Mouse (Mus musculus): ENCODE results near the gene Pqlc2. TPM values are rescaled to one million over a fixed set of nuclear protein-coding genes. Genes with fewer than 3 reads are reported as not detected.

Gene Pqlc2
- polyA plus RNA-seq, 1 experiment from 2014 or later = 11.4 TPM

DNA sequence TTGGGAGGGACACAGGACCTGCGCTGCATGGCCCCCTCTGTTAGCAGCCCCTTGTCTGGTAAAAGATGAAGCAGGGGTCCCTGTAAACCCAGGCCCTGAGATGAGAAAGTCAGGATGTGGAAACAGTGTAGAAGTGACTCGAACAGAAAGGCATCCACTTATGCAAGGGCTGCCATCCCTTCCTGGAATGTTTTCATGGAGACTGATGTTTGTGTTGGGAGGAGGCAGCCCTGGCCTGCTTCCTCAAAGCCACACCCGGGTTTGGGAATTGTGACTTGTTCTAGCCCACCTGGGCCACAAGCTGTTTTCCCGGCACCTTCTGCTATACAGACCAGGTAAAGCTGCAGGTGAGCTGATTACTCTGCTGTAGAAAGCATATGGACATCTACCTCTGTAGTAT, 54.4 kb downstream of the Pqlc2 start:
- no peaks in the 10 kb centered on the region for H3K27me3 ChIP-seq (ENCODE audit: control insufficient read depth, insufficient read depth, low read length)
- H3K9ac ChIP-seq (ENCODE audit: low read length) = no peak overlapping the region
- DNase-seq (ENCODE audit: low spot score) (no peak), ATAC-seq (replicated peaks; ENCODE audit: low FRiP score) (no peak)
- peaks cover 2% of the 10 kb centered on the region; the same call in 1 of the 2 replicates for H3K4me1 ChIP-seq (replicated peaks; ENCODE audit: control insufficient read depth, insufficient read depth, low read length)
- no peak overlapping the region for H3K27ac ChIP-seq (ENCODE audit: low read depth, low read length)
- H3K4me2 ChIP-seq (ENCODE audit: low read depth, low read length, severe bottlenecking) = no peak overlapping the region
- no peaks in the 10 kb centered on the region for H3K9me3 ChIP-seq (ENCODE audit: control insufficient read depth, low read length)
- no peak overlapping the region for H3K4me3 ChIP-seq (ENCODE audit: low read depth, low read length)
- WGBS = 92% methylated on average over 4 of the region's 4 CpGs
- no peaks in the 10 kb centered on the region for H3K36me3 ChIP-seq (ENCODE audit: control insufficient read depth, insufficient read depth, low read length)

DNA sequence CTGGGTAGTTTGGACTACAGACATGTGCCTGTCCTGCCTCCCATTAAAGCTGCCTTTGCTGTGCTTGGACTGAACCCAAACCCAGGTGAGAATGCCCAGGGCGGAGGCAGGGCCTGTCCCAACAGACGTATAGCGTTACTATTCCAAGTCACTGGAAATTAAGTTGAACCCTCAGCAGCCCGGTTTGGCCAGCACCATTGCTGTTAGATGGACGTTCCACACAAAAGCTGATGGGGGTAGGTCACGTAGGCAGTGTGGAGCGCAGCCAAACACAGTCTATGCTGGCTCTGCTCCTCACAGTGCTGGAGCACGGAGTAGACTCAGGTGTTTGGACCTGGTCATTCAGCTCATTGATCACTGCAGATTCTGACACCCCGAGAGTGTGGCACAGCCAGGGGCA, 57.3 kb downstream of the Pqlc2 start:
- Histone ChIP-seq H3K27ac (ENCODE audit: low read depth, low read length) (no peak overlapping the region), H3K4me1 (replicated peaks; ENCODE audit: control insufficient read depth, insufficient read depth, low read length) (peaks cover 4% of the 10 kb centered on the region; the same call in 1 of the 2 replicates), H3K4me2 (ENCODE audit: low read depth, low read length, severe bottlenecking) (no peak overlapping the region), H3K4me3 (ENCODE audit: low read depth, low read length) (no peak overlapping the region), H3K9me3 (ENCODE audit: control insufficient read depth, low read length) (no peaks in the 10 kb centered on the region), H3K27me3 (ENCODE audit: control insufficient read depth, insufficient read depth, low read length) (no peaks in the 10 kb centered on the region), H3K9ac (ENCODE audit: low read length) (no peak overlapping the region), H3K36me3 (ENCODE audit: control insufficient read depth, insufficient read depth, low read length) (no peaks in the 10 kb centered on the region)
- 88% methylated on average over 9 of the region's 9 CpGs for WGBS
- DNase-seq (ENCODE audit: low spot score) (no peak), ATAC-seq (replicated peaks; ENCODE audit: low FRiP score) (no peak)

GRCm38 (mm10) chr4:139252051-139252760, 58.3 kb downstream of the Pqlc2 start:
- ATAC-seq (replicated peaks; ENCODE audit: low FRiP score) (0 out of 2 replicates have a peak, but pooled peaks have one; percentile 7), DNase-seq (ENCODE audit: low spot score) (peak; percentile 86)
- Histone ChIP-seq H3K27ac (ENCODE audit: low read depth, low read length) (no peak overlapping the region), H3K4me3 (ENCODE audit: low read depth, low read length) (no peak overlapping the region), H3K27me3 (ENCODE audit: control insufficient read depth, insufficient read depth, low read length) (no peaks in the 10 kb centered on the region), H3K4me1 (replicated peaks; ENCODE audit: control insufficient read depth, insufficient read depth, low read length) (peaks cover 4% of the 10 kb centered on the region; the same call in 1 of the 2 replicates), H3K4me2 (ENCODE audit: low read depth, low read length, severe bottlenecking) (no peak overlapping the region), H3K36me3 (ENCODE audit: control insufficient read depth, insufficient read depth, low read length) (no peaks in the 10 kb centered on the region), H3K9me3 (ENCODE audit: control insufficient read depth, low read length) (no peaks in the 10 kb centered on the region), H3K9ac (ENCODE audit: low read length) (no peak overlapping the region)
- WGBS = 54% methylated on average over 22 of the region's 22 CpGs

- no peak overlapping the region for H3K4me3 ChIP-seq (ENCODE audit: low read depth, low read length)
- H3K4me2 ChIP-seq (ENCODE audit: low read depth, low read length, severe bottlenecking) = no peak overlapping the region
- DNase-seq (ENCODE audit: low spot score) (no peak), ATAC-seq (replicated peaks; ENCODE audit: low FRiP score) (no peak)
- H3K27ac ChIP-seq (ENCODE audit: low read depth, low read length) = no peak overlapping the region
- WGBS = 74% methylated on average over 8 of the region's 8 CpGs
- H3K27me3 ChIP-seq (ENCODE audit: control insufficient read depth, insufficient read depth, low read length) = no peaks in the 10 kb centered on the region
- H3K9me3 ChIP-seq (ENCODE audit: control insufficient read depth, low read length) = no peaks in the 10 kb centered on the region
- H3K9ac ChIP-seq (ENCODE audit: low read length) = no peak overlapping the region
- no peaks in the 10 kb centered on the region for H3K36me3 ChIP-seq (ENCODE audit: control insufficient read depth, insufficient read depth, low read length)
- H3K4me1 ChIP-seq (replicated peaks; ENCODE audit: control insufficient read depth, insufficient read depth, low read length) = peaks cover 17% of the 10 kb centered on the region
These were observed 59.6 kb downstream of the Pqlc2 start for GRCm38 (mm10) chr4:139250886-139251285.

- Histone ChIP-seq H3K4me3 (ENCODE audit: low read depth, low read length) (no peak overlapping the region), H3K9me3 (ENCODE audit: control insufficient read depth, low read length) (no peaks in the 10 kb centered on the region), H3K9ac (ENCODE audit: low read length) (no peak overlapping the region), H3K27ac (ENCODE audit: low read depth, low read length) (no peak overlapping the region), H3K36me3 (ENCODE audit: control insufficient read depth, insufficient read depth, low read length) (no peaks in the 10 kb centered on the region), H3K4me2 (ENCODE audit: low read depth, low read length, severe bottlenecking) (no peak overlapping the region), H3K4me1 (replicated peaks; ENCODE audit: control insufficient read depth, insufficient read depth, low read length) (peaks cover 20% of the 10 kb centered on the region), H3K27me3 (ENCODE audit: control insufficient read depth, insufficient read depth, low read length) (no peaks in the 10 kb centered on the region)
- WGBS = 67% methylated on average over 5 of the region's 5 CpGs
- DNase-seq (ENCODE audit: low spot score) = no peak
- ATAC-seq (replicated peaks; ENCODE audit: low FRiP score) = no peak
These were observed 60.5 kb downstream of the Pqlc2 start for GRCm38 (mm10) chr4:139250043-139250442.

GRCm38 (mm10) chr4:139248736-139249135, 61.8 kb downstream of the Pqlc2 start:
- no peak overlapping the region for H3K9ac ChIP-seq (ENCODE audit: low read length)
- H3K4me1 ChIP-seq (replicated peaks; ENCODE audit: control insufficient read depth, insufficient read depth, low read length) = peaks cover 20% of the 10 kb centered on the region
- no peaks in the 10 kb centered on the region for H3K27me3 ChIP-seq (ENCODE audit: control insufficient read depth, insufficient read depth, low read length)
- H3K27ac ChIP-seq (ENCODE audit: low read depth, low read length) = peak overlapping the region; percentile 41; the same call in 1 of the 2 replicates
- DNase-seq (ENCODE audit: low spot score) = no peak
- H3K9me3 ChIP-seq (ENCODE audit: control insufficient read depth, low read length) = no peaks in the 10 kb centered on the region
- no peak overlapping the region for H3K4me2 ChIP-seq (ENCODE audit: low read depth, low read length, severe bottlenecking)
- no peak overlapping the region for H3K4me3 ChIP-seq (ENCODE audit: low read depth, low read length)
- 79% methylated on average over 5 of the region's 5 CpGs for WGBS
- no peaks in the 10 kb centered on the region for H3K36me3 ChIP-seq (ENCODE audit: control insufficient read depth, insufficient read depth, low read length)
- ATAC-seq (replicated peaks; ENCODE audit: low FRiP score) = no peak

GRCm38 (mm10) chr4:139247966-139248365, 62.5 kb downstream of the Pqlc2 start:
- 90% methylated on average over 7 of the region's 7 CpGs for WGBS
- H3K9ac ChIP-seq (ENCODE audit: low read length) = no peak overlapping the region
- H3K36me3 ChIP-seq (ENCODE audit: control insufficient read depth, insufficient read depth, low read length) = no peaks in the 10 kb centered on the region
- no peak overlapping the region for H3K4me3 ChIP-seq (ENCODE audit: low read depth, low read length)
- ATAC-seq (replicated peaks; ENCODE audit: low FRiP score) = no peak
- H3K9me3 ChIP-seq (ENCODE audit: control insufficient read depth, low read length) = no peaks in the 10 kb centered on the region
- no peaks in the 10 kb centered on the region for H3K27me3 ChIP-seq (ENCODE audit: control insufficient read depth, insufficient read depth, low read length)
- H3K4me2 ChIP-seq (ENCODE audit: low read depth, low read length, severe bottlenecking) = no peak overlapping the region
- H3K27ac ChIP-seq (ENCODE audit: low read depth, low read length) = no peak overlapping the region
- H3K4me1 ChIP-seq (replicated peaks; ENCODE audit: control insufficient read depth, insufficient read depth, low read length) = peaks cover 20% of the 10 kb centered on the region
- DNase-seq (ENCODE audit: low spot score) = no peak

DNA sequence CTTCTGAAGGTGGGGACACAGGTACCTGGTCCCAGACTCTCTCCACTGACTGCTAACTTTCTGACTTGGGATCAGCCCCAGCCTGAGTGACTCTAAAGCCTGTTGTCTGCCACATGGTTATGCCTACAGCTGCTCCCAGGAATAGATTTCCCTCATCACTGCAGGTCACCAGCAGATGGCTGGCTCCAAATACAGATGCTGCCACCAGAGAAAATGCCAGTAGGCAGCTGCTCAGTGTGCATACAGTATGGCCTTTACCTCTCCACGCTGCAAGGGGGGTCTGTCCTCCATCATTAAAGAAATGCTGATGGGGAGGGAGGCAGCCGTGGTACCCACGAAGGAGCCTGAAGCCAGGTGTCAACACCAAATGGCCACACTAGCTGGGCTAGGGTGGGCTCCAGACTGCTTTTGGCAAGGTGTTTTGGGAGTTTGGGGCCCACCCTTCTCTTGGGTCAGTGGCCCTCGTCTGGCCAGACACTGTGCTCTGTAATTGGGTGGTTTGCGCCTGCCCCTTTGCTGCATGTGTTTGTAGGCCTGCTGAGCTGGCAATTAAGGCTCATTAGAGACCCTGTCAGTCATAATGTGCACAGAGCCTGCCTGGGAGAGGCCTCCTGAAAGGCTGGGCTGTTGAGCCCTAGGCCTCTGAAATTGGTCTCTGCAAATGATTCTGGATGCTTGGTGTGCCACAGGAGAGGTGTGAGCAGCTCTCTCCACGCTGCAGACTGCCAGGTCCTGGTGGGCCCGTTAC, 64.2 kb downstream of the Pqlc2 start:
- H3K9me3 ChIP-seq (ENCODE audit: control insufficient read depth, low read length) = no peaks in the 10 kb centered on the region
- peak overlapping the region; percentile 48 for H3K27ac ChIP-seq (ENCODE audit: low read depth, low read length)
- H3K27me3 ChIP-seq (ENCODE audit: control insufficient read depth, insufficient read depth, low read length) = no peaks in the 10 kb centered on the region
- peak; percentile 79 for ATAC-seq (replicated peaks; ENCODE audit: low FRiP score)
- peak; percentile 71 for DNase-seq (ENCODE audit: low spot score)
- H3K36me3 ChIP-seq (ENCODE audit: control insufficient read depth, insufficient read depth, low read length) = no peaks in the 10 kb centered on the region
- H3K4me3 ChIP-seq (ENCODE audit: low read depth, low read length) = no peak overlapping the region
- no peak overlapping the region for H3K9ac ChIP-seq (ENCODE audit: low read length)
- peaks cover 18% of the 10 kb centered on the region for H3K4me1 ChIP-seq (replicated peaks; ENCODE audit: control insufficient read depth, insufficient read depth, low read length)
- WGBS = 46% methylated on average over 7 of the region's 7 CpGs
- H3K4me2 ChIP-seq (ENCODE audit: low read depth, low read length, severe bottlenecking) = no peak overlapping the region
